Mouse (Mus musculus) neural tube, embryonic 10.5 days (tissue): Measurements from ENCODE around the gene Pifo.

Experiments used
- DNase-seq: peaks from one replicate; pipeline ENCODE4 v3.0.0-alpha.2; 2017; ENCODE audit warnings: low spot score; ENCODE audit errors: extremely low spot score

Gene Pifo

DNA sequence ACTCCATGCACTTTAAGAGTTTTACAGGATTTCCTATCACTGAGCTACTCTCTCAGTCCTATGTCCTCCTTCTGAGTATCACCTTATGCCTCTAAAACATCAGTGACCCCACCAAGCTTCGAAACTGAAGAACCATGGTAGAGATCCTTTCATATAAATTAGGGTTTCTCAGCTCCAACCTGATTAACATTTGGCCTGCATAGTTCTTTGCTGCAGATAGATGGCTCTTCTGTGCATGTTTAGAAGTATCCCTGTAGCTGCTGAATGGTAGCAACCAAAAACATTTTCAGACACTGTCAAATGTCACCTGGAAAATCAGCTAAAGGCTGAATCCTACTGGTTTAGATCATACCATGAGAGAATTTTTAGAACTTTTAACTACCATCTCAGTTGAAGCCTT is 57.2 kb downstream of the Pifo start:
- DNase-seq: no peak

DNA sequence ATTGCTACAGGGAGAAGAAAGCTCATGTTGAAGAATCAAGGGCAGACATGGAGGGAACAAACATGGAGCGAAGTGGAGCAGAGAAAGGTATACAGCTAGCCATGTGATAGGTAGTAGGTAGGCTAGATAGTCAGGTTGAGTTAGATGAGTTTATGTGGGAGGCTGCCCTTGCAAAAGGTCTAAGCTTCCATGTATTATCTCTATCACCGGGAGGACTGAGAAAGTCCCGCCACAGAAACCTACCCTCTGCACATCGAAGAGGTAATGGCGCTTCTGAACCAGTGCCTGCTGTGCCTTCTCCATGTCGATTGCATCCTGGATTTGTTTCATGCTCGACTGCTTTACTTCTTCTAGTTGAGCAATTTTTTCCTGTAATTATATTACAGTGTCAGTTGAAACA is 63.1 kb downstream of the Pifo start:
- no peak for DNase-seq
